Mouse (Mus musculus) CH12.LX (cell line): Measurements from ENCODE around the gene Sult6b2. TPM values are rescaled to one million over a fixed set of nuclear protein-coding genes. Genes with fewer than 3 reads are reported as not detected.

Source experiments
- DNase-seq: peaks from one replicate; pipeline ENCODE4 v3.0.0-alpha.2; 2013; ENCODE audit errors: extremely low read depth
- H3K27ac ChIP-seq: 2 replicates; pipeline ENCODE4 v1.5.1; 2012; ENCODE audit warnings: low read depth, mild to moderate bottlenecking, control low read depth, moderate library complexity; ENCODE audit not compliant: insufficient read depth
- H3K27me3 ChIP-seq: replicated peaks from 2 replicates; pipeline ENCODE3; 2012; ENCODE audit warnings: inconsistent platforms
- H3K36me3 ChIP-seq, 2 experiments: replicated peaks in 1 of 2; 2 replicates each; pipeline versions ENCODE3 to v1.6.1; 2012; ENCODE audit warnings: inconsistent platforms in 1 of 2, low read length in 1 of 2, mild to moderate bottlenecking in 1 of 2, mixed read lengths in 1 of 2, moderate library complexity in 1 of 2; ENCODE audit not compliant: control insufficient read depth in 1 of 2, insufficient read depth in 1 of 2
- H3K4me1 ChIP-seq, 2 experiments: 2 replicates each; pipeline ENCODE4 v1.6.1; 2012; ENCODE audit warnings: inconsistent platforms in 1 of 2, moderate library complexity in 1 of 2; ENCODE audit not compliant: insufficient read depth in 2 of 2, control insufficient read depth in 1 of 2
- H3K4me2 ChIP-seq: 2 replicates; pipeline ENCODE4 v1.6.1; 2012; ENCODE audit warnings: low read depth, mild to moderate bottlenecking, control low read depth; ENCODE audit not compliant: poor library complexity, insufficient read depth, severe bottlenecking
- H3K4me3 ChIP-seq, 3 experiments: fragments of 150-350 bp in 1 of 3; sonication (generic) in 1 of 3; replicated peaks in 1 of 3; 2 replicates each; pipeline versions ENCODE3 to v1.5.1; 2011 to 2012; ENCODE audit warnings: low read depth in 2 of 3, low read length in 2 of 3, mild to moderate bottlenecking in 2 of 3, moderate library complexity in 2 of 3, control low read depth in 1 of 3, improper control_type of control experiment in 1 of 3, inconsistent platforms in 1 of 3, mixed read lengths in 1 of 3; ENCODE audit not compliant: poor library complexity in 1 of 3
- H3K79me2 ChIP-seq: replicated peaks from 2 replicates; pipeline ENCODE4 v1.6.1; 2012; ENCODE audit warnings: mild to moderate bottlenecking, moderate library complexity; ENCODE audit not compliant: control insufficient read depth, poor library complexity, insufficient read depth, severe bottlenecking; ENCODE audit errors: extremely low read depth
- H3K9ac ChIP-seq: 2 replicates; pipeline ENCODE4 v1.6.1; 2012; ENCODE audit warnings: low read depth, mild to moderate bottlenecking, control low read depth, moderate library complexity; ENCODE audit not compliant: insufficient read depth
- H3K9me3 ChIP-seq: replicated peaks from 2 replicates; pipeline ENCODE3; 2012; ENCODE audit warnings: low read length, inconsistent platforms, mixed read lengths
- CHD2 ChIP-seq: IDR thresholded peaks from 2 replicates; pipeline ENCODE4 v1.6.1; 2011; ENCODE audit warnings: low read length, improper control_type of control experiment
- E2F4 ChIP-seq: IDR thresholded peaks from 2 replicates; pipeline ENCODE4 v1.6.1; 2011; ENCODE audit warnings: low read depth, low read length, improper control_type of control experiment; ENCODE audit not compliant: insufficient replicate concordance
- ELF1 ChIP-seq: IDR thresholded peaks from 2 replicates; pipeline ENCODE4 v1.6.1; 2014; ENCODE audit warnings: low read depth, mild to moderate bottlenecking, inconsistent platforms, low read length, improper control_type of control experiment
- GABPA ChIP-seq: IDR thresholded peaks from 2 replicates; pipeline ENCODE4 v1.6.1; 2012; ENCODE audit warnings: low read depth, low read length, improper control_type of control experiment, inconsistent platforms; ENCODE audit not compliant: insufficient replicate concordance
- HCFC1 ChIP-seq: IDR thresholded peaks from 2 replicates; pipeline ENCODE4 v1.6.1; 2012; ENCODE audit warnings: low read depth, mild to moderate bottlenecking, inconsistent platforms, low read length, improper control_type of control experiment
- JUN ChIP-seq: IDR thresholded peaks from 2 replicates; pipeline ENCODE4 v1.6.1; 2011; ENCODE audit warnings: low read depth, mild to moderate bottlenecking, low read length, improper control_type of control experiment, moderate library complexity; ENCODE audit not compliant: insufficient read depth
- KAT2A ChIP-seq: IDR thresholded peaks from 2 replicates; pipeline ENCODE4 v1.6.1; 2012; ENCODE audit warnings: low read length, improper control_type of control experiment, inconsistent platforms; ENCODE audit not compliant: insufficient replicate concordance
- MAFK ChIP-seq: IDR thresholded peaks from 2 replicates; pipeline ENCODE4 v1.6.1; 2011; ENCODE audit warnings: low read length, improper control_type of control experiment; ENCODE audit not compliant: insufficient replicate concordance
- MAX ChIP-seq: IDR thresholded peaks from 2 replicates; pipeline ENCODE4 v1.6.1; 2011; ENCODE audit warnings: low read length, improper control_type of control experiment
- MAZ ChIP-seq: IDR thresholded peaks from 2 replicates; pipeline ENCODE4 v1.6.1; 2012; ENCODE audit warnings: low read depth, mild to moderate bottlenecking, inconsistent platforms, low read length, improper control_type of control experiment, moderate library complexity
- MYC ChIP-seq: IDR thresholded peaks from 2 replicates; pipeline ENCODE4 v1.6.1; 2011; ENCODE audit warnings: low read depth, mild to moderate bottlenecking, improper control_type of control experiment, low read length
- NELFE ChIP-seq: IDR thresholded peaks from 2 replicates; pipeline ENCODE4 v1.6.1; 2011; ENCODE audit warnings: low read depth, low read length, improper control_type of control experiment
- NRF1 ChIP-seq: IDR thresholded peaks from 2 replicates; pipeline ENCODE4 v1.6.1; 2014; ENCODE audit warnings: low read depth, mild to moderate bottlenecking, inconsistent platforms, low read length, improper control_type of control experiment, moderate library complexity
- RCOR1 ChIP-seq: conservative IDR thresholded peaks from 2 replicates; pipeline ENCODE4 v1.6.1; 2012; ENCODE audit warnings: low read depth, mild to moderate bottlenecking, inconsistent platforms, low read length, improper control_type of control experiment
- SIN3A ChIP-seq: IDR thresholded peaks from 2 replicates; pipeline ENCODE4 v1.6.1; 2012; ENCODE audit warnings: low read length, improper control_type of control experiment, inconsistent platforms
- TBP ChIP-seq: conservative IDR thresholded peaks from 2 replicates; pipeline ENCODE4 v1.6.1; 2011; ENCODE audit warnings: low read depth, low read length, improper control_type of control experiment
- TCF12 ChIP-seq: IDR thresholded peaks from 2 replicates; pipeline ENCODE4 v1.6.1; 2014; ENCODE audit warnings: low read depth, mild to moderate bottlenecking, inconsistent platforms, low read length, improper control_type of control experiment
- USF2 ChIP-seq: conservative IDR thresholded peaks from 2 replicates; pipeline ENCODE4 v1.6.1; 2011; ENCODE audit warnings: low read depth, low read length, improper control_type of control experiment
- ZC3H11A ChIP-seq: IDR thresholded peaks from 2 replicates; pipeline ENCODE4 v1.6.1; 2012; ENCODE audit warnings: low read depth, mild to moderate bottlenecking, inconsistent platforms, low read length, improper control_type of control experiment
- ZKSCAN1 ChIP-seq: IDR thresholded peaks from 2 replicates; pipeline ENCODE4 v1.6.1; 2012; ENCODE audit warnings: low read depth, inconsistent platforms, low read length, improper control_type of control experiment, borderline replicate concordance
- ZMIZ1 ChIP-seq: IDR thresholded peaks from 2 replicates; pipeline ENCODE4 v1.6.1; 2012; ENCODE audit warnings: low read depth, mild to moderate bottlenecking, inconsistent platforms, low read length, improper control_type of control experiment
- ZNF384 ChIP-seq: IDR thresholded peaks from 2 replicates; pipeline ENCODE4 v1.6.1; 2012; ENCODE audit warnings: low read depth, low read length, improper control_type of control experiment, inconsistent platforms
- dilution Hi-C: fragments of 300-500 bp; cut with MboI; formaldehyde crosslinking; loops from 2 replicates; pipeline ENCODE4 v1.14.3; 2020; ENCODE audit warnings: low sequenced_read_pairs; ENCODE audit not compliant: extremely low pct_unique_long_range_greater_than_20kb, extremely low pct_ligation_motif_present
- in situ Hi-C: fragments of 300-500 bp; cut with MboI; formaldehyde crosslinking; loops from 3 replicates; pipeline ENCODE4 v1.14.3; 2019; ENCODE audit warnings: low sequenced_read_pairs, low pct_ligation_motif_present, low pct_unique_long_range_greater_than_20kb, mixed read lengths
- polyA plus RNA-seq: library from polyadenylated mRNA; unstranded; fragments of >175 nt; gene quantifications from 2 replicates; pipeline ENCODE4 v1.2.1, GENCODE M21; 2012; ENCODE audit warnings: low read depth; ENCODE audit not compliant: insufficient read length
- total RNA-seq, 2 experiments: library from RNA; depleted of rRNA; stranded (reverse); fragments of 300-350 nt in 1 of 2; fragments of >200 nt in 1 of 2; gene quantifications; 2 replicates each; pipeline ENCODE4 v1.2.3; 2012 to 2014

Gene Sult6b2
- total and polyA plus RNA-seq, 3 experiments, result 0.25 to 1.1 (median 0.54) TPM

GRCm38 (mm10) chr6:142745484-142745883 lies 58.8 kb downstream of the Sult6b2 start:
- dilution Hi-C loops (no loop called here), in situ Hi-C loops (loop anchor here (25.0 kb wide), 1 partner anchor 1258 kb away; no protein-coding TSS in a partner anchor)
- Histone ChIP-seq H3K36me3 (no peaks in the 10 kb centered on the region), H3K4me1 (peaks cover 3 to 13% of the 10 kb centered on the region in 2 experiments; a peak in 3 of 4 replicates), H3K27ac (no peak overlapping the region), H3K9me3 (no peaks in the 10 kb centered on the region), H3K27me3 (no peaks in the 10 kb centered on the region), H3K4me3 (no peak overlapping the region), H3K79me2 (no peaks in the 10 kb centered on the region), H3K4me2 (no peak overlapping the region), H3K9ac (no peak overlapping the region)
- TF ChIP-seq MAX (no peak), ZC3H11A (no peak)
- DNase-seq, result no peak

GRCm38 (mm10) chr6:142743193-142743592 lies 61.1 kb downstream of the Sult6b2 start:
- dilution Hi-C loops, result no loop called here

GRCm38 (mm10) chr6:142741763-142742162 lies 62.5 kb downstream of the Sult6b2 start:
- TF ChIP-seq ZNF384, result no peak
- TF ChIP-seq TCF12, result no peak
- no peak for TF ChIP-seq CHD2
- TF ChIP-seq SIN3A, result no peak
- no peak for TF ChIP-seq ELF1
- TF ChIP-seq NRF1, result no peak
- no peak for TF ChIP-seq MAFK
- no peak for TF ChIP-seq RCOR1
- no peak for TF ChIP-seq E2F4
- TF ChIP-seq MYC, result no peak
- no peak for TF ChIP-seq JUN
- TF ChIP-seq ZMIZ1, result no peak
- no peak for TF ChIP-seq GABPA
- no peak for TF ChIP-seq HCFC1
- TF ChIP-seq USF2, result no peak
- no peak for TF ChIP-seq ZKSCAN1
- TF ChIP-seq KAT2A, result no peak
- TF ChIP-seq TBP, result no peak
- no peak for TF ChIP-seq MAZ
- TF ChIP-seq, all 38 proteins: peak for 0
- Histone ChIP-seq H3K4me2 (no peak overlapping the region), H3K27me3 (no peaks in the 10 kb centered on the region), H3K9ac (no peak overlapping the region), H3K4me3 (no peak overlapping the region), H3K9me3 (no peaks in the 10 kb centered on the region), H3K4me1 (peaks cover 0 to 5% of the 10 kb centered on the region in 2 experiments; a peak in 2 of 4 replicates), H3K79me2 (no peaks in the 10 kb centered on the region), H3K36me3 (no peaks in the 10 kb centered on the region), H3K27ac (no peak overlapping the region)
- dilution Hi-C loops, result no loop called here
- no peak for DNase-seq
- in situ Hi-C loops, result loop anchor here (25.0 kb wide), 1 partner anchor 1254 kb away; no protein-coding TSS in a partner anchor

More at GRCm38 (mm10) chr6:142743193-142743592, 61.1 kb downstream of the Sult6b2 start:
- DNase-seq, result no peak
- no peaks in the 10 kb centered on the region for H3K79me2 ChIP-seq
- no peaks in the 10 kb centered on the region for H3K27me3 ChIP-seq
- H3K4me1 ChIP-seq, result peaks cover 3 to 13% of the 10 kb centered on the region in 2 experiments; a peak in 3 of 4 replicates
- H3K4me3 ChIP-seq, result no peak overlapping the region
- no peak overlapping the region for H3K27ac ChIP-seq
- H3K9me3 ChIP-seq, result no peaks in the 10 kb centered on the region
- no peak for TF ChIP-seq JUN
- TF ChIP-seq ZMIZ1, result no peak
- no peak for TF ChIP-seq TCF12
- TF ChIP-seq NELFE, result no peak
- no peaks in the 10 kb centered on the region for H3K36me3 ChIP-seq
- in situ Hi-C loops, result loop anchor here (25.0 kb wide), 1 partner anchor 1256 kb away; no protein-coding TSS in a partner anchor
- H3K4me2 ChIP-seq, result no peak overlapping the region
- H3K9ac ChIP-seq, result no peak overlapping the region
